Mouse (Mus musculus) hindbrain, embryonic 15.5 days (tissue): ENCODE measurements at regions not wholly inside any gene's neighbourhood (a gene's known extent, or its start where the extent isn't known, plus 50 kb on each side); places are given as distances from the start of the nearest gene placed in this dataset.

Experiments used
- ATAC-seq: fragments of 200-750 bp; cut with Nextera tagmentation; 2 replicates; pipeline ENCODE4 v1.8.0; 2017; ENCODE audit warnings: low read depth, moderate number of reproducible peaks, moderate TSS enrichment; ENCODE audit not compliant: low FRiP score
- H3K27ac ChIP-seq: fragments of 300-500 bp; sonication (generic); replicated peaks from 2 replicates; pipeline ENCODE4 v1.5.1; 2015; ENCODE audit warnings: mild to moderate bottlenecking, inconsistent platforms
- H3K27me3 ChIP-seq: fragments of 300-500 bp; sonication (generic); 2 replicates; pipeline ENCODE4 v1.6.1; 2015; ENCODE audit warnings: control low read depth, inconsistent platforms
- H3K36me3 ChIP-seq: fragments of 300-500 bp; sonication (generic); 2 replicates; pipeline ENCODE4 v1.6.1; 2015; ENCODE audit warnings: control low read depth, inconsistent platforms
- H3K4me1 ChIP-seq: fragments of 300-500 bp; sonication (generic); replicated peaks from 2 replicates; pipeline ENCODE4 v1.6.1; 2015; ENCODE audit warnings: control low read depth, inconsistent platforms
- H3K4me2 ChIP-seq: fragments of 300-500 bp; sonication (generic); 2 replicates; pipeline ENCODE4 v1.6.1; 2015; ENCODE audit warnings: moderate library complexity, mild to moderate bottlenecking, inconsistent platforms
- H3K4me3 ChIP-seq: fragments of 300-500 bp; sonication (generic); 2 replicates; pipeline ENCODE4 v1.5.1; 2015; ENCODE audit warnings: mild to moderate bottlenecking, inconsistent platforms
- H3K9ac ChIP-seq: fragments of 300-500 bp; sonication (generic); 2 replicates; pipeline ENCODE4 v1.6.1; 2015; ENCODE audit warnings: inconsistent platforms
- H3K9me3 ChIP-seq: fragments of 300-500 bp; sonication (generic); 2 replicates; pipeline ENCODE4 v1.6.1; 2016; ENCODE audit warnings: control low read depth, inconsistent platforms
- WGBS: fragments of 180-500 bp; shearing (Covaris S2); methylation state at CpG from one replicate; pipeline ENCODE4 v1.1.7; 2015; 5-methylcytosine and 5-hydroxymethylcytosine counted together

- Histone ChIP-seq H3K9me3 (no peaks in the 10 kb centered on the region), H3K4me2 (no peak overlapping the region), H3K27me3 (no peaks in the 10 kb centered on the region), H3K4me3 (no peak overlapping the region), H3K36me3 (no peaks in the 10 kb centered on the region), H3K9ac (no peak overlapping the region), H3K27ac (no peak overlapping the region), H3K4me1 (no peaks in the 10 kb centered on the region)
- no peak for ATAC-seq
- 64% methylated on average over 4 of the region's 4 CpGs for WGBS
These were observed 360.9 kb upstream of the Pkn2 start for GRCm38 (mm10) chr3:143242691-143243090.

- Histone ChIP-seq H3K27me3 (no peaks in the 10 kb centered on the region), H3K4me2 (no peak overlapping the region), H3K4me3 (no peak overlapping the region), H3K9ac (no peak overlapping the region), H3K9me3 (no peaks in the 10 kb centered on the region), H3K4me1 (no peaks in the 10 kb centered on the region), H3K36me3 (no peaks in the 10 kb centered on the region), H3K27ac (no peak overlapping the region)
- 71% methylated on average over 7 of the region's 7 CpGs for WGBS
- ATAC-seq: peak; percentile 63; the same call in 1 of the 2 replicates
These were observed 359.0 kb upstream of the Pkn2 start for GRCm38 (mm10) chr3:143240545-143241383.

- no peaks in the 10 kb centered on the region for H3K9me3 ChIP-seq
- no peaks in the 10 kb centered on the region for H3K4me1 ChIP-seq
- H3K36me3 ChIP-seq: no peaks in the 10 kb centered on the region
- no peak overlapping the region for H3K27ac ChIP-seq
- ATAC-seq: no peak
- H3K4me2 ChIP-seq: no peak overlapping the region
- no peaks in the 10 kb centered on the region for H3K27me3 ChIP-seq
- WGBS: 79% methylated on average over 6 of the region's 6 CpGs
- H3K4me3 ChIP-seq: no peak overlapping the region
- H3K9ac ChIP-seq: no peak overlapping the region
These were observed 356.7 kb upstream of the Pkn2 start for GRCm38 (mm10) chr3:143238546-143238945.

- H3K36me3 ChIP-seq: no peaks in the 10 kb centered on the region
- 70% methylated on average over 6 of the region's 6 CpGs for WGBS
- no peak overlapping the region for H3K9ac ChIP-seq
- no peak overlapping the region for H3K4me3 ChIP-seq
- no peaks in the 10 kb centered on the region for H3K27me3 ChIP-seq
- no peaks in the 10 kb centered on the region for H3K4me1 ChIP-seq
- ATAC-seq: no peak
- no peak overlapping the region for H3K4me2 ChIP-seq
- H3K9me3 ChIP-seq: no peaks in the 10 kb centered on the region
- no peak overlapping the region for H3K27ac ChIP-seq
These were observed 342.4 kb upstream of the Pkn2 start for GRCm38 (mm10) chr3:143223999-143224729.

GRCm38 (mm10) chr3:143193263-143193970, 311.6 kb upstream of the Pkn2 start:
- Histone ChIP-seq H3K4me3 (no peak overlapping the region), H3K4me2 (no peak overlapping the region), H3K4me1 (no peaks in the 10 kb centered on the region), H3K27ac (no peak overlapping the region), H3K27me3 (no peaks in the 10 kb centered on the region), H3K36me3 (no peaks in the 10 kb centered on the region), H3K9me3 (no peaks in the 10 kb centered on the region), H3K9ac (no peak overlapping the region)
- 66% methylated on average over 6 of the region's 6 CpGs for WGBS
- no peak for ATAC-seq

GRCm38 (mm10) chr3:143188931-143189330, 307.1 kb upstream of the Pkn2 start:
- no peak overlapping the region for H3K4me3 ChIP-seq
- ATAC-seq: no peak
- no peak overlapping the region for H3K4me2 ChIP-seq
- no peaks in the 10 kb centered on the region for H3K4me1 ChIP-seq
- no peaks in the 10 kb centered on the region for H3K36me3 ChIP-seq
- WGBS: 57% methylated on average over 7 of the region's 7 CpGs
- H3K27ac ChIP-seq: no peak overlapping the region
- H3K9me3 ChIP-seq: no peaks in the 10 kb centered on the region
- H3K27me3 ChIP-seq: no peaks in the 10 kb centered on the region
- H3K9ac ChIP-seq: no peak overlapping the region

- H3K36me3 ChIP-seq: no peaks in the 10 kb centered on the region
- no peak overlapping the region for H3K27ac ChIP-seq
- H3K4me3 ChIP-seq: no peak overlapping the region
- H3K4me2 ChIP-seq: no peak overlapping the region
- H3K4me1 ChIP-seq: no peaks in the 10 kb centered on the region
- no peak for ATAC-seq
- H3K9me3 ChIP-seq: no peaks in the 10 kb centered on the region
- WGBS: 90% methylated on average over 4 of the region's 4 CpGs
- no peak overlapping the region for H3K9ac ChIP-seq
- no peaks in the 10 kb centered on the region for H3K27me3 ChIP-seq
These were observed 292.2 kb upstream of the Pkn2 start for GRCm38 (mm10) chr3:143173971-143174370.

- Histone ChIP-seq H3K4me1 (no peaks in the 10 kb centered on the region), H3K27me3 (no peaks in the 10 kb centered on the region), H3K36me3 (no peaks in the 10 kb centered on the region), H3K27ac (no peak overlapping the region), H3K4me3 (no peak overlapping the region), H3K4me2 (no peak overlapping the region), H3K9ac (no peak overlapping the region), H3K9me3 (no peaks in the 10 kb centered on the region)
- ATAC-seq: no peak
- WGBS: 59% methylated on average over 1 of the region's 1 CpGs
These were observed 280.6 kb upstream of the Pkn2 start for GRCm38 (mm10) chr3:143162444-143162843.

GRCm38 (mm10) chr3:143161993-143162392, 280.2 kb upstream of the Pkn2 start:
- ATAC-seq: no peak
- Histone ChIP-seq H3K4me2 (no peak overlapping the region), H3K4me1 (no peaks in the 10 kb centered on the region), H3K9me3 (no peaks in the 10 kb centered on the region), H3K4me3 (no peak overlapping the region), H3K9ac (no peak overlapping the region), H3K36me3 (no peaks in the 10 kb centered on the region), H3K27ac (no peak overlapping the region), H3K27me3 (no peaks in the 10 kb centered on the region)
- WGBS: 81% methylated on average over 6 of the region's 6 CpGs

- Histone ChIP-seq H3K9ac (no peak overlapping the region), H3K4me2 (no peak overlapping the region), H3K9me3 (no peaks in the 10 kb centered on the region), H3K36me3 (no peaks in the 10 kb centered on the region), H3K4me3 (no peak overlapping the region), H3K27ac (no peak overlapping the region), H3K27me3 (no peaks in the 10 kb centered on the region), H3K4me1 (no peaks in the 10 kb centered on the region)
- no peak for ATAC-seq
- 28% methylated on average over 5 of the region's 5 CpGs for WGBS
These were observed 276.8 kb upstream of the Pkn2 start for GRCm38 (mm10) chr3:143158568-143158967.

GRCm38 (mm10) chr3:143156733-143157524, 275.1 kb upstream of the Pkn2 start:
- Histone ChIP-seq H3K9ac (no peak overlapping the region), H3K27me3 (no peaks in the 10 kb centered on the region), H3K36me3 (no peaks in the 10 kb centered on the region), H3K4me1 (no peaks in the 10 kb centered on the region), H3K4me2 (no peak overlapping the region), H3K4me3 (no peak overlapping the region), H3K9me3 (no peaks in the 10 kb centered on the region), H3K27ac (no peak overlapping the region)
- ATAC-seq: no peak
